Mouse (Mus musculus) brain, embryonic 14.5 days (tissue): ENCODE data around the gene Sipa1l1. TPM values are rescaled to one million over a fixed set of nuclear protein-coding genes. Genes with fewer than 3 reads are reported as not detected.

ENCODE experiments used
- DNase-seq: peaks from one replicate; pipeline ENCODE4 v3.0.0-alpha.2; 2011; ENCODE audit warnings: low read depth
- CTCF ChIP-seq: fragments of 200-500 bp; IDR thresholded peaks from 2 replicates; pipeline ENCODE4 v1.5.1; 2012; ENCODE audit warnings: inconsistent platforms, mild to moderate bottlenecking, moderate library complexity, borderline replicate concordance; ENCODE audit not compliant: insufficient read depth, insufficient read length; ENCODE audit errors: extremely low read depth
- POLR2A ChIP-seq: fragments of 200-500 bp; IDR thresholded peaks from 2 replicates; pipeline ENCODE4 v1.6.1; 2012; ENCODE audit warnings: mild to moderate bottlenecking, inconsistent platforms, borderline replicate concordance; ENCODE audit not compliant: poor library complexity, insufficient read depth, insufficient read length, severe bottlenecking; ENCODE audit errors: extremely low read depth
- polyA plus RNA-seq: library from polyadenylated mRNA; depleted of rRNA; stranded (reverse); fragments of >200 nt; gene quantifications from 2 replicates; pipeline ENCODE4 v1.2.3, GENCODE M21; 2012

The Sipa1l1 gene
- polyA plus RNA-seq, 1 experiment = 24.1 TPM

- no peak for DNase-seq
- TF ChIP-seq POLR2A = no peak
- TF ChIP-seq CTCF = no peak
Observed at GRCm38 (mm10) chr12:82263443-82263842, 94.3 kb downstream of the Sipa1l1 start.

- no peak for DNase-seq
- TF ChIP-seq CTCF (no peak), POLR2A (no peak)
Observed at GRCm38 (mm10) chr12:82264083-82264851, 95.1 kb downstream of the Sipa1l1 start.

- TF ChIP-seq POLR2A = no peak
- TF ChIP-seq CTCF = no peak
- no peak for DNase-seq
Observed at GRCm38 (mm10) chr12:82265335-82266274, 96.5 kb downstream of the Sipa1l1 start.

GRCm38 (mm10) chr12:82271447-82271846, 102.3 kb downstream of the Sipa1l1 start:
- DNase-seq = no peak
- TF ChIP-seq POLR2A (no peak), CTCF (no peak)

GRCm38 (mm10) chr12:82273503-82273902, 104.4 kb downstream of the Sipa1l1 start:
- TF ChIP-seq POLR2A = no peak
- TF ChIP-seq CTCF = no peak
- DNase-seq = no peak

GRCm38 (mm10) chr12:82274576-82274975, 105.5 kb downstream of the Sipa1l1 start:
- TF ChIP-seq CTCF (no peak), POLR2A (no peak)
- DNase-seq = peak; percentile 26

GRCm38 (mm10) chr12:82275767-82276166, 106.6 kb downstream of the Sipa1l1 start:
- DNase-seq = peak; percentile 23
- TF ChIP-seq POLR2A (no peak), CTCF (no peak)

- DNase-seq = no peak
Observed at GRCm38 (mm10) chr12:82276591-82276990, 107.5 kb downstream of the Sipa1l1 start.

GRCm38 (mm10) chr12:82284617-82285016, 115.5 kb downstream of the Sipa1l1 start:
- TF ChIP-seq POLR2A (no peak), CTCF (no peak)
- DNase-seq = no peak

More at GRCm38 (mm10) chr12:82276591-82276990, 107.5 kb downstream of the Sipa1l1 start:
- TF ChIP-seq CTCF (no peak), POLR2A (no peak)

- no peak for TF ChIP-seq POLR2A
- no peak for TF ChIP-seq CTCF
- DNase-seq = no peak
Observed at GRCm38 (mm10) chr12:82285018-82285417, 115.9 kb downstream of the Sipa1l1 start.

GRCm38 (mm10) chr12:82286068-82286467, 116.9 kb downstream of the Sipa1l1 start:
- no peak for TF ChIP-seq POLR2A
- TF ChIP-seq CTCF = no peak
- DNase-seq = peak; percentile 45

GRCm38 (mm10) chr12:82286804-82287203, 117.7 kb downstream of the Sipa1l1 start:
- TF ChIP-seq CTCF (no peak), POLR2A (no peak)
- DNase-seq = peak; percentile 31
